Mouse (Mus musculus) lung, postnatal 0 days (tissue): ENCODE data around the gene Cacna1s. TPM values are rescaled to one million over a fixed set of nuclear protein-coding genes. Genes with fewer than 3 reads are reported as not detected.

ENCODE experiments used
- ATAC-seq: fragments of 200-750 bp; cut with Nextera tagmentation; 2 replicates; pipeline ENCODE4 v1.8.0; 2017; ENCODE audit warnings: moderate library complexity
- DNase-seq: peaks from one replicate; pipeline ENCODE4 v3.0.0-alpha.2; 2016; ENCODE audit warnings: low spot score
- H3K27ac ChIP-seq: fragments of 300-500 bp; sonication (generic); 2 replicates; pipeline ENCODE4 v1.5.1; 2014; ENCODE audit warnings: antibody characterized with exemption, mild to moderate bottlenecking, low read length, mixed read lengths
- H3K27me3 ChIP-seq: fragments of 300-500 bp; sonication (generic); replicated peaks from 2 replicates; pipeline ENCODE4 v1.6.1; 2014; ENCODE audit warnings: low read length, mixed read lengths; ENCODE audit not compliant: insufficient read depth
- H3K36me3 ChIP-seq: fragments of 300-500 bp; sonication (generic); 2 replicates; pipeline ENCODE4 v1.6.1; 2014; ENCODE audit warnings: low read length, mixed read lengths; ENCODE audit not compliant: insufficient read depth
- H3K4me1 ChIP-seq: fragments of 300-500 bp; sonication (generic); 2 replicates; pipeline ENCODE4 v1.6.1; 2014; ENCODE audit warnings: antibody characterized with exemption, low read depth, low read length, mixed read lengths; ENCODE audit not compliant: insufficient read depth
- H3K4me2 ChIP-seq: fragments of 300-500 bp; sonication (generic); replicated peaks from 2 replicates; pipeline ENCODE4 v1.6.1; 2014; ENCODE audit warnings: low read depth, mild to moderate bottlenecking, low read length, moderate library complexity, mixed read lengths
- H3K4me3 ChIP-seq: fragments of 300-500 bp; sonication (generic); 2 replicates; pipeline ENCODE4 v1.5.1; 2014; ENCODE audit warnings: low read depth, low read length
- H3K9ac ChIP-seq: fragments of 300-500 bp; sonication (generic); replicated peaks from 2 replicates; pipeline ENCODE4 v1.6.1; 2014; ENCODE audit warnings: low read depth, mild to moderate bottlenecking
- H3K9me3 ChIP-seq: fragments of 300-500 bp; sonication (generic); 2 replicates; pipeline ENCODE4 v1.6.1; 2016; ENCODE audit warnings: low read length, mixed read lengths
- CTCF ChIP-seq: IDR thresholded peaks from 2 replicates; pipeline ENCODE4 v1.5.1; 2016; ENCODE audit warnings: antibody characterized with exemption, mild to moderate bottlenecking
- EP300 ChIP-seq: IDR thresholded peaks from 2 replicates; pipeline ENCODE4 v1.6.1; 2016; ENCODE audit warnings: antibody characterized with exemption, mild to moderate bottlenecking, control low read depth
- WGBS: fragments of 180-500 bp; shearing (Covaris S2); extraction: QIAGEN DNeasy Blood & Tissue Kit; methylation state at CpG from one replicate; pipeline ENCODE4 v1.1.7; 2014; 5-methylcytosine and 5-hydroxymethylcytosine counted together
- polyA plus RNA-seq: library from polyadenylated mRNA; unstranded; fragments of >200 nt; fragmentation: Nextera tagmentation; extraction: Ambion mirVana; gene quantifications from 2 replicates; pipeline ENCODE4 v1.2.1, GENCODE M21; 2015

Gene Cacna1s
- polyA plus RNA-seq, 1 experiment from 2014 or later, result 1.6 TPM

DNA sequence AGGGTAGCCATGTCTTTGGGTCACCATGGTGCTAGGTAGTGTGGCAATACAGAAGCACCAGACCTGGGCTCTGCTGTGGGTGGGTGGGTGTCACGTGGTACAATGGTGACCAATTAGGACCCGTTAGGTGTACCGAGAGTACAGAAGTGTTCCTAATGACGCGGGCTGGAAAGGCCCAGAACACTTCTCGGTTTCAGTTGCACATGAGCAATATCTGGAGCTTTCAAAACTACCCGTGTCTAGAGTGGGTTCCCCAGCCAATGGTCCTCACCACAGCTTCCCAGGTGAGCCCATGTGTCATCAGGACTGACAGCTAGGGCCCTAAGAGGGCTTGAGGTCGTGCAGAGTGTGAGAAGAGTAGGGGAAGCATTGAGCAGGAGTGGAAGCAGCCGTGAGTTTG lies 64.5 kb downstream of the Cacna1s start:
- H3K4me2 ChIP-seq, result no peak overlapping the region
- H3K9me3 ChIP-seq, result no peaks in the 10 kb centered on the region
- H3K4me1 ChIP-seq, result no peaks in the 10 kb centered on the region
- no peaks in the 10 kb centered on the region for H3K36me3 ChIP-seq
- H3K9ac ChIP-seq, result no peak overlapping the region
- WGBS, result 80% methylated on average over 9 of the region's 9 CpGs
- TF ChIP-seq EP300 (no peak), CTCF (no peak)
- ATAC-seq (no peak), DNase-seq (no peak)
- H3K27me3 ChIP-seq, result no peaks in the 10 kb centered on the region
- H3K4me3 ChIP-seq, result no peak overlapping the region
- H3K27ac ChIP-seq, result no peak overlapping the region

DNA sequence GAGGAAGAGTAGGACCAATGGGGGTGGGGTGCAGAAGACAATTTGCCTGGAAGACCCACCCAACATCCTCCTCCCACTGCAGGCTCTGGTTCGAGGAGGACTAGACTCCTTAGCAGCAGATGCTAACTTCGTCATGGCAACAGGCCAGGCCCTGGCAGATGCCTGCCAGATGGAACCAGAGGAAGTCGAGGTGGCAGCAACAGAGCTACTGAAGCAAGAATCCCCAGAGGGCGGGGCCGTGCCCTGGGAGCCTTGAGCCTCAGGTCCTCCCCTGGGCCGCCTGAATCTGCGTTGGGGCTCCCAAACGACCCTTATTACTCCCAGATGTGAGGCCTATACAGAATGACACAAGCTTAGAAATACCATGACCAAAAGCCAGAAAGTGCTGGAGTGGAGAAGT lies 66.3 kb downstream of the Cacna1s start:
- Histone ChIP-seq H3K9me3 (no peaks in the 10 kb centered on the region), H3K36me3 (no peaks in the 10 kb centered on the region), H3K9ac (no peak overlapping the region), H3K27me3 (no peaks in the 10 kb centered on the region), H3K4me1 (no peaks in the 10 kb centered on the region), H3K4me2 (no peak overlapping the region), H3K4me3 (no peak overlapping the region), H3K27ac (no peak overlapping the region)
- WGBS, result 56% methylated on average over 8 of the region's 8 CpGs
- no peak; the same call in 1 of the 2 replicates for ATAC-seq
- DNase-seq, result no peak
- TF ChIP-seq EP300 (no peak), CTCF (no peak)

DNA sequence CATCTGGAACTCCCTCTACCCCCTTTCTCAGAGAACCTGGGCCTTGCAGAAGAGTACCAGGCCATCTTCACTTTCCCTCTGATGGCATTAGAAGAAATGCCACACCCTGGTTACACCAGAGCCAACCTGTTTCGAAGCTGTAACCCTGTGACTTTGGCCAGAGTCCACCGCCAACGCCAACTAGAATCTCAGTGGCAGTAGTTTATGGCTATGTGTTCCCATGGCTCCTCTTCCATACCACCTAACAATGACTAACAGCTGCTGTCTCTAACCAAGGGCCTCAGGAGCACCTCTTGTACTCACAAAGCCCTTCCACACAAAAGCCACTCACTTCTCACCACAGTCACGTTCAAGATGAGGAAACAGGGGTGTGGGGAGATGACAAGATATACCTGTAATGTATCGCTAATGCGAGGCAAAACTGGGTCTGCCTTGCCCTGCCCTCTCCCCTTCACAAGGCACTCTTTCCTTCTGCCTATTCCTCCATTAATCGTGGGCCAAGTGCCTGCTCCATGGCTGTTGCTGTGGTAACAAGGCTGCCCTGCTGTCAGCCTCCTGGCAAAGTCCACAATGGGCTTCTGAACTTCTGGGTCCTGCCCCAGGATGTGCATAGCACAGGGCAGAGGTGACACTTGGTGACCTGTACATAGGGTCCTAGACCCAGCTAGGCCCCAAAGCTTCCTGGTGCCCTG lies 67.2 kb downstream of the Cacna1s start:
- H3K9me3 ChIP-seq, result no peaks in the 10 kb centered on the region
- H3K4me3 ChIP-seq, result no peak overlapping the region
- H3K27me3 ChIP-seq, result no peaks in the 10 kb centered on the region
- H3K27ac ChIP-seq, result no peak overlapping the region
- no peaks in the 10 kb centered on the region for H3K4me1 ChIP-seq
- no peaks in the 10 kb centered on the region for H3K36me3 ChIP-seq
- no peak overlapping the region for H3K9ac ChIP-seq
- no peak for ATAC-seq
- WGBS, result 77% methylated on average over 7 of the region's 7 CpGs
- no peak for TF ChIP-seq EP300
- H3K4me2 ChIP-seq, result no peak overlapping the region
- no peak for DNase-seq

DNA sequence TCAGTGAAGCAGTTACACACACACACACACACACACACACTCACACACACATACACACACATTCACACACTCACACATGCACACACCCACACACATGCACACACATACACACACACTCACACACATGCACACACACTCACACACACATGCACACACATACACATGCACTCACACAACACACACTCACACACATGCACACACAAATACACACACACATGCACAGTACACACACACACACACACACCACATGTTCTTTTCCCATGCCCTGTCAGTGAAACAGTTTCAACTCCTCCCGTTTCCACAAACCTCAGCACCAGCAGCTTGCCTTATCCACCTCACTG lies 67.7 kb downstream of the Cacna1s start:
- H3K27me3 ChIP-seq, result no peaks in the 10 kb centered on the region
- H3K9ac ChIP-seq, result no peak overlapping the region
- H3K4me3 ChIP-seq, result no peak overlapping the region
- TF ChIP-seq CTCF (no peak), EP300 (no peak)
- H3K4me1 ChIP-seq, result no peaks in the 10 kb centered on the region
- H3K27ac ChIP-seq, result no peak overlapping the region
- no peaks in the 10 kb centered on the region for H3K36me3 ChIP-seq
- ATAC-seq (no peak), DNase-seq (no peak)
- 62% methylated on average over 1 of the region's 1 CpGs for WGBS
- H3K9me3 ChIP-seq, result no peaks in the 10 kb centered on the region
- H3K4me2 ChIP-seq, result no peak overlapping the region

DNA sequence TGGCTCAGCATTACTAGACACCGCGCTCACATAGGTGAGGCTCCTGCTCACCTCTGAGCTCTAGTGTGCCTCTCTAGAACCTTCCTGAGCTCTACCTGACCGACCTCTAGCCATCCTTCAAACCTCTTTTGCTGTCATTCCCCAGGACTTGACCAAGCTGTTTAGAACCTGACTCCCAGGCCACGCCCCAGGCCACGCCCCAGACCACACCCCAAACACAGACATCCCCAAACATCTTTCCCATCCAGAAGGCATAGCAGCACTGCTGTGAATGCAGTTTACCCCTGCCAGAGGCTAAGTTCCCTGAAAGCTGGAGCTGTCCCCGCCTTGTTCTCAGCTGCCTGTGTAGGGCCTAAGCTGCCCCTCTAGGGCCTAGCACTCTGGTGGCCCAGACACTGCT lies 68.2 kb downstream of the Cacna1s start:
- Histone ChIP-seq H3K4me3 (no peak overlapping the region), H3K36me3 (no peaks in the 10 kb centered on the region), H3K27me3 (no peaks in the 10 kb centered on the region), H3K4me2 (no peak overlapping the region), H3K9ac (no peak overlapping the region), H3K4me1 (no peaks in the 10 kb centered on the region), H3K9me3 (no peaks in the 10 kb centered on the region), H3K27ac (no peak overlapping the region)
- WGBS, result 58% methylated on average over 6 of the region's 6 CpGs
- TF ChIP-seq CTCF (no peak), EP300 (no peak)
- ATAC-seq, result no peak
- DNase-seq, result no peak

DNA sequence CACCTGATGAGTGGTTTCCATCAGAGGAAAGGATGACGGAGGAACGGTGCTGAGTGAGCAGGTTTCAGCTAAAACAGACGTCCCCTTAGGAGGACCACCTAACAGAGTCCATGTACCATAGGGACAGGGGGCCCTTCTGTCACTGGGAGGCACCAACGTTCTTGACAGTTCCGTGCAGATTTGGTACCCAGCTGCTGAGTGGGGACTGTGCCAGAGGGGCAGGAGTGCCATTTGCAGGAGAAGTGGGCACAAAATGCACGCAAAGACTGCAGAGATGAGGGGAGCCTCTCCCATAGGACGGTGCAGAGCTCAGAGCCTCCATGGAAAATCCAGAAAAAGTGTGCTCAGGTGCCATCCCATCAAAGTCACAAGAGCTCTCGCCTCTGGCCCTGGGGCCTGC lies 69.5 kb downstream of the Cacna1s start:
- DNase-seq, result no peak
- H3K9ac ChIP-seq, result no peak overlapping the region
- no peaks in the 10 kb centered on the region for H3K9me3 ChIP-seq
- H3K4me3 ChIP-seq, result no peak overlapping the region
- TF ChIP-seq EP300, result no peak
- no peak for TF ChIP-seq CTCF
- no peak overlapping the region for H3K4me2 ChIP-seq
- H3K27me3 ChIP-seq, result no peaks in the 10 kb centered on the region
- WGBS, result 81% methylated on average over 8 of the region's 8 CpGs
- H3K27ac ChIP-seq, result no peak overlapping the region
- ATAC-seq, result no peak
- H3K36me3 ChIP-seq, result no peaks in the 10 kb centered on the region
- no peaks in the 10 kb centered on the region for H3K4me1 ChIP-seq
